Mouse (Mus musculus): ENCODE data around the gene Dpep1. TPM values are rescaled to one million over a fixed set of nuclear protein-coding genes. Genes with fewer than 3 reads are reported as not detected.

Gene Dpep1
- total RNA-seq, 1 experiment, result not detected

GRCm38 (mm10) chr8:123235520-123236497 is 49.8 kb downstream of the Dpep1 start, which contains the start of gene Spata2l:
Gene Spata2l (minus strand): TSS chr8:123236233.
- in situ Hi-C loops (cut with MboI; ENCODE audit: low sequenced_read_pairs in 2 of 2, unreplicated experiment in 2 of 2), result no loop called here
- no peak within 1 kb of the TSS for H3K27ac ChIP-seq (ENCODE audit: insufficient read depth, low read depth, low read length, poor library complexity, severe bottlenecking)
- no peaks in the 10 kb centered on the region for H3K36me3 ChIP-seq (ENCODE audit: control insufficient read depth, insufficient read depth, low read length, poor library complexity, severe bottlenecking)
- peak; percentile 90 for DNase-seq (ENCODE audit: low read depth, low spot score)
- H3K4me1 ChIP-seq (ENCODE audit: control insufficient read depth in 2 of 2, insufficient read depth in 2 of 2, low read length in 2 of 2, poor library complexity in 1 of 2), result peaks cover 3 to 31% of the 10 kb centered on the region in 2 experiments; a peak in 3 of 4 replicates
- peak within 1 kb of the TSS; percentile 49 to 81 for H3K4me3 ChIP-seq (ENCODE audit: insufficient read depth in 1 of 2, low read depth in 1 of 2, low read length in 2 of 2, poor library complexity in 1 of 2, severe bottlenecking in 1 of 2)
- peak within 1 kb of the TSS; percentile 19; the same call in 1 of the 2 replicates for H3K9ac ChIP-seq (ENCODE audit: insufficient read depth, low read depth, low read length, poor library complexity, severe bottlenecking)
- TF ChIP-seq ZC3H11A (IDR thresholded peaks at IDR 0.05; ENCODE audit: borderline replicate concordance, low read depth, low read length) (no peak), ZNF384 (IDR thresholded peaks at IDR 0.05; ENCODE audit: low read depth, low read length) (no peak), HCFC1 (IDR thresholded peaks at IDR 0.05; ENCODE audit: borderline replicate concordance, insufficient read depth, low read length) (no peak)
- no peaks in the 10 kb centered on the region for H3K9me3 ChIP-seq (ENCODE audit: control insufficient read depth, insufficient read depth, low read depth, low read length)

GRCm38 (mm10) chr8:123239398-123239797 is 53.4 kb downstream of the Dpep1 start:
- no peak overlapping the region for H3K9ac ChIP-seq (ENCODE audit: insufficient read depth, low read depth, low read length, poor library complexity, severe bottlenecking)
- no peak for DNase-seq (ENCODE audit: low read depth, low spot score)
- TF ChIP-seq ZNF384 (IDR thresholded peaks at IDR 0.05; ENCODE audit: low read depth, low read length), result no peak
- H3K36me3 ChIP-seq (ENCODE audit: control insufficient read depth, insufficient read depth, low read length, poor library complexity, severe bottlenecking), result peaks cover 2% of the 10 kb centered on the region; the same call in 1 of the 2 replicates
- no peaks in the 10 kb centered on the region for H3K9me3 ChIP-seq (ENCODE audit: control insufficient read depth, insufficient read depth, low read depth, low read length)
- peaks cover 3 to 18% of the 10 kb centered on the region in 2 experiments; a peak in 3 of 4 replicates for H3K4me1 ChIP-seq (ENCODE audit: control insufficient read depth in 2 of 2, insufficient read depth in 2 of 2, low read length in 2 of 2, poor library complexity in 1 of 2)
- in situ Hi-C loops (cut with MboI; ENCODE audit: low sequenced_read_pairs in 2 of 2, unreplicated experiment in 2 of 2), result no loop called here
- no peak overlapping the region for H3K4me3 ChIP-seq (ENCODE audit: insufficient read depth in 1 of 2, low read depth in 1 of 2, low read length in 2 of 2, poor library complexity in 1 of 2, severe bottlenecking in 1 of 2)
- H3K27ac ChIP-seq (ENCODE audit: insufficient read depth, low read depth, low read length, poor library complexity, severe bottlenecking), result no peak overlapping the region

GRCm38 (mm10) chr8:123242107-123242923 is 56.3 kb downstream of the Dpep1 start:
- peaks cover 0 to 2% of the 10 kb centered on the region in 2 experiments; a peak in 1 of 4 replicates for H3K4me1 ChIP-seq (ENCODE audit: control insufficient read depth in 2 of 2, insufficient read depth in 2 of 2, low read length in 2 of 2, poor library complexity in 1 of 2)
- H3K9ac ChIP-seq (ENCODE audit: insufficient read depth, low read depth, low read length, poor library complexity, severe bottlenecking), result no peak overlapping the region
- peaks cover 2% of the 10 kb centered on the region; the same call in 1 of the 2 replicates for H3K36me3 ChIP-seq (ENCODE audit: control insufficient read depth, insufficient read depth, low read length, poor library complexity, severe bottlenecking)
- H3K9me3 ChIP-seq (ENCODE audit: control insufficient read depth, insufficient read depth, low read depth, low read length), result no peaks in the 10 kb centered on the region
- in situ Hi-C loops (cut with MboI; ENCODE audit: low sequenced_read_pairs in 2 of 2, unreplicated experiment in 2 of 2), result no loop called here
- no peak overlapping the region for H3K27ac ChIP-seq (ENCODE audit: insufficient read depth, low read depth, low read length, poor library complexity, severe bottlenecking)
- no peak for TF ChIP-seq ZC3H11A (IDR thresholded peaks at IDR 0.05; ENCODE audit: borderline replicate concordance, low read depth, low read length)
- TF ChIP-seq ZNF384 (IDR thresholded peaks at IDR 0.05; ENCODE audit: low read depth, low read length), result no peak
- TF ChIP-seq HCFC1 (IDR thresholded peaks at IDR 0.05; ENCODE audit: borderline replicate concordance, insufficient read depth, low read length), result no peak
- no peak for TF ChIP-seq CHD2 (IDR thresholded peaks at IDR 0.05; ENCODE audit: low read depth, low read length)
- TF ChIP-seq MAFK (IDR thresholded peaks at IDR 0.05; ENCODE audit: insufficient read depth, low read depth, low read length), result no peak
- no peak overlapping the region for H3K4me3 ChIP-seq (ENCODE audit: insufficient read depth in 1 of 2, low read depth in 1 of 2, low read length in 2 of 2, poor library complexity in 1 of 2, severe bottlenecking in 1 of 2)
- no peak for DNase-seq (ENCODE audit: low read depth, low spot score)

DNA sequence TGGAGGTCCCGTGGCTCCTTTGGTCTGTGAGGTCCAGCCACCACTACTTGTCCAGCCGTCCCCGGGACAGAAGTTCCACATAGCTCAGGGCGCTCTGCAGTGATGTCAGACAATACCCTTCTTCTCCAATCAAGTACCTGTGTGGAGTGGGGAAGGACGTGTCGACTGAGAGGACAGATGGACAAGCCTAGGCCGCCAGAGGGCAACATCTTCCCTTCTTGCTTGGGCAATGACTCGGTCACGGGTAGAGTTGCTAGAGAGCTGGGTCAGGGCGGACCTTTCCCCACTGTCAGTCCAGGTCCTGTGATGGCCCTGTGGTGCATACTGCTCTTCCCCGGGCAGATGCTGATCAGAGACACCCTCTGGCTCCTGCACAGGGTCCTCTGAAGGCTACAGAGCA is 57.0 kb downstream of the Dpep1 start:
- DNase-seq (ENCODE audit: low read depth, low spot score), result no peak
- Histone ChIP-seq H3K9ac (ENCODE audit: insufficient read depth, low read depth, low read length, poor library complexity, severe bottlenecking) (no peak overlapping the region), H3K27ac (ENCODE audit: insufficient read depth, low read depth, low read length, poor library complexity, severe bottlenecking) (no peak overlapping the region), H3K4me1 (ENCODE audit: control insufficient read depth in 2 of 2, insufficient read depth in 2 of 2, low read length in 2 of 2, poor library complexity in 1 of 2) (peaks cover 0 to 2% of the 10 kb centered on the region in 2 experiments; a peak in 1 of 4 replicates), H3K4me3 (ENCODE audit: insufficient read depth in 1 of 2, low read depth in 1 of 2, low read length in 2 of 2, poor library complexity in 1 of 2, severe bottlenecking in 1 of 2) (no peak overlapping the region), H3K9me3 (ENCODE audit: control insufficient read depth, insufficient read depth, low read depth, low read length) (no peaks in the 10 kb centered on the region), H3K36me3 (ENCODE audit: control insufficient read depth, insufficient read depth, low read length, poor library complexity, severe bottlenecking) (peaks cover 2% of the 10 kb centered on the region; the same call in 1 of the 2 replicates)
- in situ Hi-C loops (cut with MboI; ENCODE audit: low sequenced_read_pairs in 2 of 2, unreplicated experiment in 2 of 2), result no loop called here
- no peak for TF ChIP-seq HCFC1 (IDR thresholded peaks at IDR 0.05; ENCODE audit: borderline replicate concordance, insufficient read depth, low read length)

All from ES-E14 (cell line).